Mouse (Mus musculus): ENCODE results near the gene Esrrg.

Gene Esrrg

GRCm38 (mm10) chr1:187990161-187990560 lies 381.6 kb downstream of the Esrrg start:
- in situ Hi-C loops (cut with MboI; ENCODE audit: low pct_unique_long_range_greater_than_20kb in 1 of 2, low sequenced_read_pairs in 2 of 2, unreplicated experiment in 1 of 2), result loop anchor here in 1 of 2 experiments (25.0 kb wide), 1 partner anchor 528 kb away; no protein-coding TSS in a partner anchor

- in situ Hi-C loops (cut with MboI; ENCODE audit: low pct_unique_long_range_greater_than_20kb in 1 of 2, low sequenced_read_pairs in 2 of 2, unreplicated experiment in 1 of 2), result loop anchor here in 1 of 2 experiments (25.0 kb wide), 1 partner anchor 535 kb away; no protein-coding TSS in a partner anchor
These were observed 389.2 kb downstream of the Esrrg start for GRCm38 (mm10) chr1:187997584-187998338.

GRCm38 (mm10) chr1:187999121-187999520 lies 390.5 kb downstream of the Esrrg start:
- in situ Hi-C loops (cut with MboI; ENCODE audit: low pct_unique_long_range_greater_than_20kb in 1 of 2, low sequenced_read_pairs in 2 of 2, unreplicated experiment in 1 of 2), result loop anchor here in 1 of 2 experiments (25.0 kb wide), 1 partner anchor 537 kb away; no protein-coding TSS in a partner anchor

GRCm38 (mm10) chr1:188000189-188000588 lies 391.6 kb downstream of the Esrrg start:
- in situ Hi-C loops (cut with MboI; ENCODE audit: low pct_unique_long_range_greater_than_20kb in 1 of 2, low sequenced_read_pairs in 2 of 2, unreplicated experiment in 1 of 2), result no loop called here

- in situ Hi-C loops (cut with MboI; ENCODE audit: low pct_unique_long_range_greater_than_20kb in 1 of 2, low sequenced_read_pairs in 2 of 2, unreplicated experiment in 1 of 2), result no loop called here
These were observed 398.4 kb downstream of the Esrrg start for GRCm38 (mm10) chr1:188006820-188007491.

GRCm38 (mm10) chr1:188008476-188008875 lies 399.9 kb downstream of the Esrrg start:
- in situ Hi-C loops (cut with MboI; ENCODE audit: low pct_unique_long_range_greater_than_20kb in 1 of 2, low sequenced_read_pairs in 2 of 2, unreplicated experiment in 1 of 2), result no loop called here

GRCm38 (mm10) chr1:188009868-188010267 lies 401.3 kb downstream of the Esrrg start:
- in situ Hi-C loops (cut with MboI; ENCODE audit: low pct_unique_long_range_greater_than_20kb in 1 of 2, low sequenced_read_pairs in 2 of 2, unreplicated experiment in 1 of 2), result no loop called here

- in situ Hi-C loops (cut with MboI; ENCODE audit: low pct_unique_long_range_greater_than_20kb in 1 of 2, low sequenced_read_pairs in 2 of 2, unreplicated experiment in 1 of 2), result no loop called here
These were observed 402.3 kb downstream of the Esrrg start for GRCm38 (mm10) chr1:188010860-188011259.

- in situ Hi-C loops (cut with MboI; ENCODE audit: low pct_unique_long_range_greater_than_20kb in 1 of 2, low sequenced_read_pairs in 2 of 2, unreplicated experiment in 1 of 2), result no loop called here
These were observed 405.8 kb downstream of the Esrrg start for GRCm38 (mm10) chr1:188014411-188014810.

GRCm38 (mm10) chr1:188017956-188018862 lies 409.6 kb downstream of the Esrrg start:
- in situ Hi-C loops (cut with MboI; ENCODE audit: low pct_unique_long_range_greater_than_20kb in 1 of 2, low sequenced_read_pairs in 2 of 2, unreplicated experiment in 1 of 2), result no loop called here

- in situ Hi-C loops (cut with MboI; ENCODE audit: low pct_unique_long_range_greater_than_20kb in 1 of 2, low sequenced_read_pairs in 2 of 2, unreplicated experiment in 1 of 2), result no loop called here
These were observed 420.6 kb downstream of the Esrrg start for GRCm38 (mm10) chr1:188029205-188029604.

- in situ Hi-C loops (cut with MboI; ENCODE audit: low pct_unique_long_range_greater_than_20kb in 1 of 2, low sequenced_read_pairs in 2 of 2, unreplicated experiment in 1 of 2), result no loop called here
These were observed 421.5 kb downstream of the Esrrg start for GRCm38 (mm10) chr1:188030116-188030515.

GRCm38 (mm10) chr1:188031276-188031675 lies 422.7 kb downstream of the Esrrg start:
- in situ Hi-C loops (cut with MboI; ENCODE audit: low pct_unique_long_range_greater_than_20kb in 1 of 2, low sequenced_read_pairs in 2 of 2, unreplicated experiment in 1 of 2), result no loop called here

GRCm38 (mm10) chr1:188035957-188036356 lies 427.4 kb downstream of the Esrrg start:
- in situ Hi-C loops (cut with MboI; ENCODE audit: low pct_unique_long_range_greater_than_20kb in 1 of 2, low sequenced_read_pairs in 2 of 2, unreplicated experiment in 1 of 2), result no loop called here

- in situ Hi-C loops (cut with MboI; ENCODE audit: low pct_unique_long_range_greater_than_20kb in 1 of 2, low sequenced_read_pairs in 2 of 2, unreplicated experiment in 1 of 2), result no loop called here
These were observed 438.1 kb downstream of the Esrrg start for GRCm38 (mm10) chr1:188046691-188047121.

- in situ Hi-C loops (cut with MboI; ENCODE audit: low pct_unique_long_range_greater_than_20kb in 1 of 2, low sequenced_read_pairs in 2 of 2, unreplicated experiment in 1 of 2), result no loop called here
These were observed 438.6 kb downstream of the Esrrg start for GRCm38 (mm10) chr1:188047148-188047547.

- in situ Hi-C loops (cut with MboI; ENCODE audit: low pct_unique_long_range_greater_than_20kb in 1 of 2, low sequenced_read_pairs in 2 of 2, unreplicated experiment in 1 of 2), result no loop called here
These were observed 447.3 kb downstream of the Esrrg start for GRCm38 (mm10) chr1:188055888-188056287.

GRCm38 (mm10) chr1:188057892-188058291 lies 449.3 kb downstream of the Esrrg start:
- in situ Hi-C loops (cut with MboI; ENCODE audit: low pct_unique_long_range_greater_than_20kb in 1 of 2, low sequenced_read_pairs in 2 of 2, unreplicated experiment in 1 of 2), result no loop called here

GRCm38 (mm10) chr1:188059006-188059405 lies 450.4 kb downstream of the Esrrg start:
- in situ Hi-C loops (cut with MboI; ENCODE audit: low pct_unique_long_range_greater_than_20kb in 1 of 2, low sequenced_read_pairs in 2 of 2, unreplicated experiment in 1 of 2), result no loop called here

All from mouse embryonic stem cell (cell line).